Mouse (Mus musculus) right cerebral cortex, adult 2 months (tissue): ENCODE results near the gene Defb33.

Source experiments
- DNase-seq, 2 experiments: peaks; one replicate each; pipeline ENCODE4 v3.0.0; 2021 to 2022; ENCODE audit warnings: low spot score in 2 of 2

Defb33 gene

GRCm38 (mm10) chr8:20892369-20892768 lies at the start of gene Defb33:
TSS of gene Defb33 (plus strand) at chr8:20892669.
- DNase-seq = no peak

- DNase-seq = no peak
These were observed 17.9 kb upstream of the Defb33 start for GRCm38 (mm10) chr8:20874608-20875007.

- DNase-seq = no peak
These were observed 10.1 kb downstream of the Defb33 start, which contains the start of gene Gm15056 for GRCm38 (mm10) chr8:20902527-20902926. TSS of gene Gm15056 (minus strand) at chr8:20902627.

- no peak for DNase-seq
These were observed 14.7 kb downstream of the Defb33 start for GRCm38 (mm10) chr8:20907119-20907518.

GRCm38 (mm10) chr8:20908256-20908655 lies 15.8 kb downstream of the Defb33 start:
- no peak for DNase-seq

DNA sequence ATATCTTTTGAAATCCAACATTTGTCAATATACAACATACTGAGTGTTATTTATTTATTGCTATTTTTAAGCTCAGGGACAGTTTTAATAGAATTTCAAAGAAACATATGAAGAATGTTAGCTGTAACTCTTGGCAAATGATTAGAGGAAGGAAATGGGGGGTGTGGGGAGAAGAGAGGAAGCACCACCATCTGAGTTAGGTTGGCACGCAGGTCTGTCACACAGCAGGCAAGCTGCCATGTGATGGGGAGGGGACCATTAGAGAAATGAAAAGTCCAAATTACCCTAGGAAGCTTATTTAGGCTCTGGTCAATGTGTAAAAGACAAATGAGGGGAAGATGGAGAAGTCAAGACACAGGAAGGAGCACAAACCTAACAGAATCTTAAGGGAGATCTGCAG lies 19.8 kb downstream of the Defb33 start:
- no peak for DNase-seq

DNA sequence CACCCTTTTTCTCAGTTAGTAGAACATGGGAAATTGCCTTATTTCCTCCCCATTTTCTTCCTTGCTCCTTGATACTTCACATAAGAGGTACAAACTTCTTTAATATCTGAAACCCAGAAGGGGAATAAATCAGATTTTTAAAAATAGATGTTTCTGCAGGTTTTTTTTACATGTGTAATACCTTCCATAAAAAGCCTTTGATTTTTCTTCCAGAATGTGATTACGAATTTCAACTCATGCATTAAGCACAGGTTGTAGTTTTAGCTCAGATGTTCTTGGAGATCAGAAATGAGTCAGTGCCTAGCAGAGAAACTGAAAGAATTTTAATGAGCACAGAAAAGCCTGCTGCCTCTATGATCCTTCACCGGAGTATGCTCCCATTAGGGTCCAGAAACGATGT lies 29.5 kb downstream of the Defb33 start, which contains the start of gene Gm6040:
Gene Gm6040 (minus strand): TSS at position 101 of the 400 bp plus-strand sequence.
- DNase-seq = no peak

- no peak for DNase-seq
These were observed 52.1 kb downstream of the Defb33 start, which contains the start of gene AY761185 for GRCm38 (mm10) chr8:20944610-20945009. TSS of gene AY761185 (minus strand) at chr8:20944710.
